Mouse (Mus musculus) ES-E14 (cell line): ENCODE results near the gene Rab11fip5.

Experiments
- CHD2 ChIP-seq: IDR thresholded peaks from 2 replicates; pipeline ENCODE4 v1.6.1; 2014; ENCODE audit warnings: mild to moderate bottlenecking, low read depth, low read length, inconsistent platforms
- MAFK ChIP-seq: IDR thresholded peaks from 2 replicates; pipeline ENCODE4 v1.6.1; 2014; ENCODE audit warnings: mild to moderate bottlenecking, low read depth, low read length, inconsistent platforms; ENCODE audit not compliant: insufficient read depth
- ZC3H11A ChIP-seq: IDR thresholded peaks from 2 replicates; pipeline ENCODE4 v1.6.1; 2012; ENCODE audit warnings: low read depth, mild to moderate bottlenecking, inconsistent platforms, low read length, borderline replicate concordance
- ZNF384 ChIP-seq: IDR thresholded peaks from 2 replicates; pipeline ENCODE4 v1.6.1; 2012; ENCODE audit warnings: low read depth, low read length, inconsistent platforms

DNA sequence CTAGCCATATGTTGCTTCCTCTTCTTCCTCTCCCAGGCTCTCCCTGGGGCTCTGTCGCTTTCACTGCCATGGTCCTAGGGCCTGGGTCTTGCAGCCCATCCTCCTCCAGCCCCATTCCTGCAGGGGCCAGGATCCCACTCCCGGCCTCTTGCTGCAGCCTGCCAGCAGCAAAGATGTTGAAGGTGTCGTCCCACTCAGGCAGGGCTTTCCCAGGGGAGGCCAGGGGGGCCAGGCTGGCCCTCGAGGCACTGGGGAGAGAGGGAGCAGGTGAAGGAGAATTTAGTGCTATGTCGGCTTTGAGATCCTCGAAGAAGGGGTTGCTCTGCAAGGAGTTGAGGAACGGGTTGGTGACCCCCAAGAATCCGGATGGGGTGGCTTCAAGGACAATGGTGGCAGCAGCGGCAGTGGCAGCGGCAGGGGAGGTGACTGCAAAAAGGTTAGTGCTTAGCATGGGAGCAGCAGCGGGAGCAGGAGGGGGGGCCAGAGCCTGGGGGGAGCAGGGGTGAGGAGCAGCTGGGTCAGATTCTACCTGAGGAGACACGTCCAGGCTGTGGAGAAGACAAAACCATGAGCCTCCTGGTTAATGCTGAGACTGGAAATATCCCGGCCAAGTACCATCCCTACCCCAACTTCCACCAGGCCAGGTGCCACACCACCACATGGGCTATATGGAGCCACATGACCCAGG lies 32.5 kb downstream of the Rab11fip5 start:
- TF ChIP-seq ZC3H11A, result no peak
- no peak for TF ChIP-seq ZNF384
- no peak for TF ChIP-seq MAFK
- TF ChIP-seq CHD2, result no peak
